Mouse (Mus musculus) cerebellum, postnatal 4 days (tissue): ENCODE measurements at regions not wholly inside any gene's neighbourhood (a gene's known extent, or its start where the extent isn't known, plus 50 kb on each side); places are given as distances from the start of the nearest gene placed in this dataset.

Experiments
- DNase-seq, 2 experiments: peaks; one replicate each; pipeline ENCODE4 v3.0.0; 2022; ENCODE audit warnings: low spot score in 2 of 2, mixed read lengths in 1 of 2

DNA sequence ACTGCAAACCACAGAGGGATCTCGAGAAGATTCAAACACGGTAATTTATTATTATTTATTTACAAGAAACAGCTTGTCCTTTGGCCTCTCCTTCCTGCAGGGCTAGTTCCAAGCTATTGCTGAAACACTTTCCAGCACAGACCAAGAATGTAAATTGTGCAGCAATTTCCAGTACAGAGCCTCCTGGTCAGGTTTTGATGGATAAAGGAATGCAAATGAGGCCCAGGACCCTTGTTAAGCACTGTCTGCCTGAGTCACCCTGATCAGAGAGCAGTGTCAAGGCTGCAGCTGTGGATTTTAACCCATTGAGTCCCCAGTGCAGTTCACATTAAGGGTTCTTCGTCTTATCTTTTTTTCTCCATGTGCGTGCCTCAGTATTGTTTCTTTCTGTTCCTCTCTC is 142.3 kb upstream of the Zkscan2 start:
- no peak for DNase-seq

DNA sequence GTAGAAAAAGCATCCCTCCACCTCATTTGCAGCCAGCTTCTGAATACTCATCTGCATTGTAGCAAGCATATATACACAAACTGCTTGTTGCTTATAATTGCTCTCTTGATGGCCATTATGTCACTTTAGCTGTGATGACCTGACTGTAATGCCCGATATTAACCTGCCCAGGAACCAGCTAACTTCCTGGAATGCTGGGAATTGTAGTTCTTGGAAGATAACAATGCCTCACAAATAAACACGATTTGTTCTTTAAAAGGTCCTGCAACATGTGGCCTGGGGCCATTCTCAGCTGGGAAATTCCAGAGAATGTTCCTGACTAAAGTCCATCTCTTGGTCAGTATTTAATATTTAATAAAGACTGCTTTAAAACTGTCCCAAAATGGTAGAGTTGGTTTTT is 143.2 kb upstream of the Zkscan2 start:
- no peak for DNase-seq

DNA sequence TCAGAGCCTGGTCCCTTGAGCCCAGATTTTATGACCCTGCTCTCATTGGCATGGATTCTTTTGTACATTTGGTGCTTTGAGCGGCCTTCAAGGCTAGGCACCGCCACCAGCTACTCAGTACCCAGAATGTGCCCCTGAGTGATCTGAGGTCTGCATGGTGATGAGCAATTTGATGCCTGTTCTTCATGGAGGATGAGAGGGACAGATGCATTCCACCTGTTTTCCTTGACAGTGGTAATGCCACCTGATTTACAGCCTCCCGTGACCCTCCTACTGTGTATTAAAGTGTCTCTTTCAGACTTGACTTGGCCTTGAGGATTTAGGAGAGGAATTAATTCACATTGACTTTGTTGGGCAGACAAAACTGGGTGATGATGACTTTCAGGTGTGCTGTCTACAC is 145.3 kb upstream of the Zkscan2 start:
- no peak for DNase-seq

DNA sequence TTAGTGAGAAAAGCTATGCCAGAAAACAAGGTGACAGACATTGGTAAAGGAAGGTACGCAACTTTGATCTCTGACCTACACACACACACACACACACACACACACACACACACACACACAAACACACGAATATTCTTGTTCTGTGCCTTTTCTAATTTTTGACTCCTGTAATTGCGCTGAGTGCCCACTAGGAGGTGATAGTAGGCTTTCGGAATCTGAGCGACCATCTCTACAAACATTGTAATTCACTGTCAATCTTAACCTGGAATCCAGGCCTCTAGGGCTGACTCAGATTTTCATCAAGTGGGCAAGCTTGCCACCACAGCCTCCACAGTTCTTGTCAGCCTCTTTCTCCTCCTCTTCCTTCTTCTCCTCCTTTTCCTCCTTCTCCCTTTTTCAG is 165.2 kb upstream of the Zkscan2 start:
- DNase-seq = no peak

DNA sequence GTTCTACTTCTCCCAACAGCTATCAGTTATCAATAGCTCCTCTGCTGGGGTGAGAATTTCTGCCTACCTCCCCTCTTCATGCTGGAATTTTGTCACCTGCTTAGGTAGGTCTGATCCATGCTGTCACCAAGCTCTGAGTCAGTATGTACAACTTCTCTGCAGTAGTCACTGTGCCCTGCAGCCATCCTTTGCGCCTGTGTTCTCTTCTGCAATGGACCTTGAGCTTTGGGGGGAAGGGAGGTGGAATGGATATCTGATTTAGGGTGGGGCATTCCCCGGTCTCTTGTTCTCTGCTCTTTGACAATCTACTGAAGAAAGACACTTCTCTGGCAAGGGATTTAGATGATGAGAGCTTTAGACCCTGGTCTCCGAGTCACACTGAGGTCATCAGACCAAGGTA is 184.5 kb upstream of the Zkscan2 start:
- no peak for DNase-seq

DNA sequence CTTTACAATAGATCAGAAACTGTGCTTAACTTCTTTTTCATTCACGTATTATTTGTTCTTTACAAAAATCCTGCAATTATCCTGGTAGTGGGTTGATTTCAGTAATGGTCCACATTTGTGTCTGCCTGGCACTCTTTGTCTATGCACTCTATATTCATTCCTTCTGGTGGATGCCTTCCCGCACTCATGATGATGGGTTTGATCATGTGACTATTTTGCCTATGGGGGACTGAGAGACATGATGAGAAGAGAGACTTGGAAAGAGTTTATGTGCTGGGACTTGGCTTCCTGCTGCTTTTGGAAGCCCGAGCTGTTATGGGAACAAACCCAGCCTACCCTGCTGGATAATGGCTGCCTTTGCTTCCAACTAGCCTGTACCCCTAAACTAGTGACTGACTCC is 186.3 kb upstream of the Zkscan2 start:
- DNase-seq = no peak

DNA sequence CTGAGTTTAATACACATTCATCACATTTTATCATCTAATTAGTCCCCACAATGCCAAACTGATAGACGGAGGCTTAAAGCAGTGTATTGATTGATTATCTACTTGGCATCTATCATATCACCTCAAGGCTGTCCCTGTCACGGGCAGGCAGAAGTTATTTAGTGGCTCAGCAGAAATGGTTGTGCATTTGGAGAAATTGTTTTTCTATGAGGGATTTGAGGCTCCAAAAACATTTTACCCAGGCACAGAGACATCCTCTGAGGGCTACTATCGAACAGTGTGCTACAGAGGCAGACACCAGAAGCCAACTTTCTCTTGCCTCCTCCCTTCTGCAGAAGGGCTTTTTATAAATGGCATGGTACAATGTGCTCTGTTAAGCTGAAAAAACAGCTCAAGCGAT is 230.8 kb upstream of the Zkscan2 start:
- no peak for DNase-seq

DNA sequence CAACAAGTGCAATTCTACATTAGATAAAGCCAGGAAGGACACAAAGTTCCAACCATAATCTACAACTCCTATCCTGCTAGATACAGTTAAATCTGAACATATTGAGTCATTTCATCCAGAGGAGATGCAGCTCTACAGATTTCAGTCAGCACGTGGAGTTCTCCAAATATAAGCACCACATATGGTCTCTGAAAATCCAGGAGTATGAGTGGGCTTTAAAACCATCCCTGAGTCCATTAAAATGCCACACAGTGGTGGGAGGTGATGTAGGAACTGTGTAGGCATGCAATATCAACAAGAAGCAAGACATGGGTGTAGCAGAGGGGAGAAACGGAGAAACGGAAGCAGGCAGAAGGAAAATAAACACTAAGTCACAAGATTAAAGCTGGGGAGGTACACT is 232.8 kb upstream of the Zkscan2 start:
- no peak for DNase-seq

DNA sequence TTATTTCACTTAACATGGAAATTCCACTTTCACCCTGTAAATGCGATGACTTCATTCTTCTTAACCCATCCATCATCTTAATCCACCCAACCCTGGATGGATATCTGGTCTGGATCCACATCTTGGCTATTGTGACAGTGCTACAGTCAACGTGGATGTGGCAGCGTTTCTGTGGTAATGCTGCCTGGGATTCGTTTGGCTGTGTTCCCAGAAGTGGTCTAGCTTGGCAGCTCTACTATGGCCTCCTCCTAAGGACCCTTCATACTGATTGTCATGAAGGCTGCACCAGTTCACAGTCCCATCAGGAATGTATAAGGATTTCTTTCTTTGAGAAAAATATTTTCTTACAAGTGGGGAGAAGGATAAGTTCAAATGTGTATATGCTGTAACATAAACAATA is 234.7 kb upstream of the Hs3st4 start:
- peak in 1 of 2 experiments; percentile 2 for DNase-seq

DNA sequence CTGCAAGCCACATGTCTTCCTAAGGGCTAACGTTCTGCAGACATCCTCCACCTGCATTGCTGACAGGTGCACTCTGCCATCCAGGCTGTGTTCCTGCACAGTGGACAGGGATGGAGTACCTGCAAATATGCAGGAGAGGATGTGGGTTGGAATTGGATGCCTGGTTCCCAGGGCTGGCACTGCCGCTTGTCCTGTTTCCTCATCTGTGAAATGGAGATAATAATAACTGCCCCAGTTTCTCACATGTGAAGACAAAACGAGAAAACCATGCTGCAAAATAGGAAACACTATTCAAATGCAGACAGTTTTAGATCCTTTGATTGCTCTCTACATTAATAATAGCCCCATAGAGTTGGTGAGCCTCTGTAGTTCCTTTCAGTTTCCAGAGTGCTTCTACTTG is 229.4 kb upstream of the Hs3st4 start:
- no peak for DNase-seq

DNA sequence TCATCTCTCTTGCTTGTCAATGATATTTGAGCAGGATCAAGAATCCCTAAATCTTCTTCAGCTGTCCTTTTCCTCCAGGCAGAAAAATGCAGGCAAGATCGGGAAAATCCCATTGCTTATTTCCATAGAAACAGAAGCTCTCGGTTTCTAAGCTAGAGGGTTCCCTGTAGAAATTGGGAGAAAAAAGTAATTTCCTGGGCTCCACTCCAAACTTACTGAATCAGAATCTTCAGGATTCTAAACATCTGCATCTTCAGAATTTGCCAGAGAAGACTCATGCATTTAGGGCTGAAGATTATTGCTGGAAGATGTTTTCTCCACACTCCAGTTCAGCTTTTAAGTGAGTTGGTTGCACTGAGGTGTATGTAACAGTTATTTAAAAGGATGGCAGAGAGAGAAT is 187.6 kb upstream of the Hs3st4 start:
- no peak for DNase-seq

DNA sequence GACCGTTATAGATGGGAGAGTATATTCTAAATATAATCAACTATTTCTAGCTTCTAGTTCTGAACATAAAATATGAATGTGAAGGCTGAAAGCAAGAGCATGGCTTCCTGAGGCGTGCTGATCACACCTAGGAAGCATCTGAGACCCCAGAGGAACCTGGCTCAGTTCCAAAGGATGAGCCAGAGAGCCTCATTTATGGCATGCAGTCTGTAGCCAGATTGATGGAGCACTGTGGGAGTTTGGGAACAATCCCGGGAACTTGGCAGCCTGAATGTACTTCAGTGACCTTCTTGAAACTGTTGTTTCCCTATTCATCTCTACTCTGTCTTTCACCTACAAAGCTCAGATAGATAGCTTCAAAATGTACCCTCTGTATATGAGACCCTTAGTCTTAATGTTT is 186.6 kb upstream of the Hs3st4 start:
- peak in 1 of 2 experiments; percentile 46 for DNase-seq

DNA sequence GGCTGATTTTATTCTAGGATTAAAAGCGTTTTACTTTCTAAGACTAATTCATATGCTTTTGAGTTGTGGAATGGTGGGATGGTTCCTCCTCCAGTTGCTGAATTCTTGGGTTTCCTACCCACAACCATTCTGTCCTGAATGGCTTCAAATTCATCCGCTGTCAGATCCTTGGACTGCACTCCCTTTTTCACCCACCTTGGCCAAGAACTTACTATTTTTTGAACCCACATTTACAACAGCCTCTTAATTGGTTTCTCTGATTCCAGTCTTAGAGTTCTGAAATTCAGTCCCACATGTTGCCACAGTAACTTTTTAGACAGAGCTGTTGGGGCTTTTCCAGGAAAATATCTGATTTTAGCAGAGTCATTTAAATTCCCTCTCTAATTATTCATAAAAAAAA is 177.0 kb upstream of the Hs3st4 start:
- no peak for DNase-seq

DNA sequence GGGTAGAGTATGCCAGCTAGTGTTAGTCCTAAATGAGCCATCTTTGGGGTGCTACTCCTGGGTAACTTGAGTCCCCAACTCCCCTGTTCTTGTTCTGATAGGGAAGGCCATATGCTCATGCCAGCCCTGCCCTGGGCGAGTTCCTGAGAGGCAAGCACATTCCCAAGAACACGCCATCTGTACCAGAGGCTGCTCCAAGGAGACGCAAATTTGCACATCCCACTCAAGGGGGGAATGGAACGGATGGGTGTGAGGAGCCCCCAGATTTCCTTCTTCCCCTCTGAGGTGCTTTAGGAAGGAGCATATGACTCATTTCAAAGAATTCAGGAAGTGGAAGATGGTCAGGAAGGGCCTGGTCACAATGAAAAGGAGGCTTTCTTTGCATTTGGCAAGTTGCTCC is 158.7 kb upstream of the Hs3st4 start:
- DNase-seq = no peak

DNA sequence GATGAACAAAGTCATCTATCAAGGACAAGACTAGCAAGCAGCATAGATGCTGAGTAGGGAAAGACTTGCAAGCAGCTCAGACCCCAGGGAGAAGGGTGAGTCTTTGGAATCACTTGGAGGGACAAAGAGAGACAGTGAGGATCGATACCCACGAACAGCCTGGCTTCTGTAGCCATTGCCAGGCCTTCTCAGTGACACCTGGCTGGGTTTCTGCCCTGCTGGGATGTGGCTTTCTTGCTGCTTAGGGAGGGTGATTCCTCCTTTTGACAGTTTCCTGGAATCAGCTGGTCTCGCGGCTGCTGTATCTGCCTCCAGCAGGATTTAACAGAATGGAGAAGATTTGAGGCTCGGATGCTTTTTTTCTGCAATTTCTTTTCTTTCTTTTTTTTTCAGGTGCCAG is 156.3 kb upstream of the Hs3st4 start:
- DNase-seq = no peak

DNA sequence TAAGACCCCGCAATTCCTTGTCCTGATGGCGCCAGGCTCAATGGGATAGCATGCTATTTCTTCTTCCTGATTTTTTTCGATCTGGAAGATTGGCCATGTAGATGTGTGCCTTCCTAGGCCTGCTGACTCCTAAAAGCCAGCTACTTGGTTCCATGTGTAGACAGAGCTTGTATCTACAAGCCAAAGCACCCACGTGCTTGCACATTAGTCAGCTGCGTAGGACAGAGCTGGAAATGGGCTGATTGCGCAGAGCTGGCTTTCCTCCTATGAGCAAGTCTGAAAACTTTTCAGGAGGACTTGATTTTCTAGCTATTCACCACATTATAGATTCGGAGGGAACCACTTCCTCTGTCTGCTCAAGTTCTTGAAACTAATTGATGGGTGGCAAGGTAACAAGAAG is 140.1 kb upstream of the Hs3st4 start:
- no peak for DNase-seq

DNA sequence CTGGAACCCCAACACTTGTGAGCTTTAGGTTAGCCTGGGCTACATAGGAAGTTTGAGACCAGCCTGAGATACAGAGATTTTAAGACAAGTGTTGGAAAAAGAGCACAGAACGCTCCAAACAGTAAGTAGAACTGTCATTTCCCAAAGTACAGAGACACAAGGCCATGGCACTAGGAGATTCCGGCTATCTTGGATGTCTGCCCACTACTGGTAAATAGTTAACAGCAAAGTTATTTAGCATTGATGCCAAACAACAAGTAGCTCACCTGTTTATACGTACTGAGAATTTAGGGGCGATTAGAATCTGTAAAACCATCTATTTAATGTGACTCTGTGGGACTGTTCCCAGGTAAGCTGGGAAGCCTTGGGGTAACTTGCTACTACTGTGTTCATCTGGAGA is 135.6 kb upstream of the Hs3st4 start:
- DNase-seq = no peak

DNA sequence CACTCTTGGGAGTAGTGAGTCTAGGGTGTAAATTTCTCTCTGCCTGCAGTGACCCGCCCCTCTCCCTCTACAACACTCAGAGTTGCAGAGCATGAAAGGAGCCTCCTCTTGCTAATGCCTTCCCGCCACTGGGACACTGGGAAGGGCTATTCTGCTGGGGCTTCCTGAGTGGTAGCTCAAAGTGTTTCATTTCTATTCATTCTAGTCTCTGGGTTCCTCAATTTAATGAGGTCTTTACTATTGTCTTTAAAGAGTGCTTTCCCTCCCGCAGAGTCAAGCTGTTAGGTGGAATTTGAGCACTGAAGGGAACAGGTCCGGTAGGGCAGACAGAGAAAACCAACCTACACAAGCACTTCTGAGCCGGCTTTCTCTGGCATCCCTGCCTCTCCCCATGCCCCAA is 134.0 kb upstream of the Hs3st4 start:
- DNase-seq = no peak

DNA sequence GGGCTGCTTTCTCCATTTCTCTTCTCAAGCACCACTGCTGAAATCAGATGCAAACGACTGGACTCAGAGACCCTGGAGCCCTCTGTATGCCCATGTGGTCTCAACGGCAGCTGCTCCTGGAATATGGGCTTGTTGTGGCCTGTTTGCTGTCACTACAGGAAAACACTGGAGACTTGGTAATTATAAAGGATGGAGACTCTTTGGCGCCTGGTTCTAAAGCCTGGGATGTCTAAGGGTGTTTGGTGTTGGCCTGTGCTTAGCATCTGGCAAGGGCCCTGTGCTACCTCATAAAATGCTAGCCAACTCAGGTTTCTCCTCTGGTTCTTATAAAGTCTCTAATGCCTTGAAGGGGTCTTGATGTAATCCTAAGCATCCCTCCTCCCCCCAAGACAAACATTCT is 133.4 kb upstream of the Hs3st4 start:
- DNase-seq = no peak

DNA sequence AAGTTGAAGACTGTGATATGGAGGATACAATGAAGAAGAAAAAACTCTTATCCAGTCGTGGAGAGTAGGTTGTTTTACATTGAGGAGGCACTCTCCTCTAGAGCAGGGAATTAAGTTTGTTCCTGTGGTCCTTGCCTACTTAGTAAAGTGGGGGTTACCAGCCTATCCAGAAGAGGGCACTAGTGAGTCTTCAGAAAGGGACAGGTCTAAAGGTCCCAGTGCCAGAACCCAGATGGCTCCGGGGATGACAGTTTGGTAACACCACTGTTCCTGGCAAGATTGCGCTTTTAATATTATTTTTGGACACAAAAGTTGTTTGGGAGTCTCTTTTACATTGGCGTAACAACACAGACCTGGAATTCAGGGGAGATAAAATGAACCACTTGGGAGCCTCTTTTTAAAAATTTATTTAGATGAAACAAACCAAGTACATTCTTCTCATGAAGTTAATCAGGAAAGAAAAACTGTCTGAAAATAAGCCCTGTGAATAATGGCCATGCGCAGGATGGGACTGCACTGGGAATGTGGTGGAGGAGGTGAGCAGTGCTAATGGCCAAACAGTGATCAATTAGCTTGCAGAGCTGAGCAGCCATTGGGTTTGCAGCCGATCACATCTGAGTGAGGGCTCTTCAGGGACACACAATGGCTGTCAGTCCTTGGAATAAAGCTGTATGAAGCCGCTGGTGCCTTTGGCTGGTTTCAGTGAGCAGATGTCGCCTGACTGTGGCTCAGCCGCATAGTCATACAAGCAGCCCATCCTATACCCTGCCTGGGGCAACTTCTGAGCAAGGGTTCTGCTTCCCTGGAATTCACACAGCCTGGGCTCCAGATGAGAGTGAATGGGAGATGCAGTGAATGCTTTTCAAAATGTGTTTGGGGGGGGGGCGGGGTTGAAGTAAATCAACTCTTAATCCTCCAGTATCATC is 132.1 kb upstream of the Hs3st4 start:
- peak in 1 of 2 experiments; percentile 38 for DNase-seq

DNA sequence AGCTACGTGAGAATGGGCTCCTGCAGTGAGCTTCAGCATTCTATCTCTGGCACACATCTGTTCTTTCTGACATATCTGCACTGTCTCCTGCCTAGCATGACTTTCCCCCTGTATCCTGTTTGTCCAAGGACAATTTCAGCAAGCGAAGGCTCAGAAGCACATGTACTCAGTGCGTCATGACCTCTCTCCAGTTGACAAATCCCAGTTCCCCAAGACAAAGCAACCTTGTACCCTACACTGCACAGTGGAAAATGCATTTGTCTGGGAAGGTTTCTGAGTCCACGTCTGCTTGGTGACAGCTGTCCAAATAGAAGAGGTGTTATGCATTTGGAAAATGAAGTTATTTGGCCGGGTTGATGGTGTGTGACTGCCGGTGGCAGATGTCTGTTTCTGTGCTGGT is 125.1 kb upstream of the Hs3st4 start:
- DNase-seq = no peak

DNA sequence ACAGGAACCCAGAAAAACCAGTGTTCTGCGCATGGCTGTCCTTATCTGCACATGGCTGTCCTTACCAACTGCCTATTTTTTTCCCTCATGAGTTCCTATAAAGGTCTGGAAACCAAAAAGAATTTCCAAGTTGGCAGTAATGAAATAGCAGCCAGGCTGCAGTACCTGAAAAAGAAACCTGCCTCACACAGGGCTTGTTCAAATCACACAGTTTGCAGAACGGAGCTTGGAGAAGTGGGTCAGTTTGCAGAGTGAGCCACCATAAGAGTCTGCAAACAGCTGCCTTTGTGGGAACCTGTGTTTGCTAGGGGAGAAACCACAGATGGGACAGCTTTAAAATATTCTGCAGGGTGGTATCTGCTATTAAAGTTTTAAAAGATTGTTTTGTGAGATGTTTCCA is 121.0 kb upstream of the Hs3st4 start:
- no peak for DNase-seq

DNA sequence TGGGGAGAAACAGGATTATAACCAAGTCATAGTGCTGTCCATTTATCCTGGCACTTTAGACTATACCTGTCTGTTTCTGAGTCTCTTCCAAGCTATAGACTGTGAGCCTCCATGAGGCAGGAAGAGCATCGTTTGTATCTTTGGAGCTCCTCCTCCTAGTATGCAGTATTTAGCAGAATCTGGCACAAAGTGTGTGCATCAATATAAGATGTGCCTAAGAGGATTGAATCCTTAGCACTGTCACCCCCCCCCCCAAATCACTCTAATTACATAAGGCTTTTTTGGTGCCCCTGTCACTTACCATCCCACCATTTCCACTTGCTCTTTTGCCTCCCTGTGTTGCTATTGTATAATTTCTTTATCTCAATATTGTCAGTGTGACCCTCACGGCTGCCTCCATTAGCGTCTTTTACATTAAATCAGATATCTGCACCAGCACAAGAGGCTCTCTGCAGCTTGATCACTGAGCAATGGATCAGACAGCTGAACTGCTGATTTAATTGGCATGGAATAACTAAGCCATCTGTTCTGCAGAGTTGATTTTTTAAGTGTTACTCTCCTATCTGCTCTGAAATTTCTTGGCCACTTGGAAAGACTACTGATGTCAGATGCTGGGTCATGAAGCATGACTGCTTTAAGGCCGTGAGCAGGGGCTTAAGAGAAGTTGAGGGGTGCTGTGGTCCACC is 85.8 kb upstream of the Hs3st4 start:
- DNase-seq = no peak
